Mouse (Mus musculus) CD4-positive, CD25-positive, alpha-beta regulatory T cell (primary cell): ENCODE data around the gene Phrf1. TPM values are rescaled to one million over a fixed set of nuclear protein-coding genes. Genes with fewer than 3 reads are reported as not detected.

Source experiments
- polyA plus RNA-seq: library from polyadenylated mRNA; unstranded; fragments of 100-300 nt; shearing (Covaris generic); gene quantifications from one replicate; pipeline ENCODE4 v1.2.1, GENCODE M21; 2017

Phrf1 gene
- polyA plus RNA-seq, result 99.1 TPM

DNA sequence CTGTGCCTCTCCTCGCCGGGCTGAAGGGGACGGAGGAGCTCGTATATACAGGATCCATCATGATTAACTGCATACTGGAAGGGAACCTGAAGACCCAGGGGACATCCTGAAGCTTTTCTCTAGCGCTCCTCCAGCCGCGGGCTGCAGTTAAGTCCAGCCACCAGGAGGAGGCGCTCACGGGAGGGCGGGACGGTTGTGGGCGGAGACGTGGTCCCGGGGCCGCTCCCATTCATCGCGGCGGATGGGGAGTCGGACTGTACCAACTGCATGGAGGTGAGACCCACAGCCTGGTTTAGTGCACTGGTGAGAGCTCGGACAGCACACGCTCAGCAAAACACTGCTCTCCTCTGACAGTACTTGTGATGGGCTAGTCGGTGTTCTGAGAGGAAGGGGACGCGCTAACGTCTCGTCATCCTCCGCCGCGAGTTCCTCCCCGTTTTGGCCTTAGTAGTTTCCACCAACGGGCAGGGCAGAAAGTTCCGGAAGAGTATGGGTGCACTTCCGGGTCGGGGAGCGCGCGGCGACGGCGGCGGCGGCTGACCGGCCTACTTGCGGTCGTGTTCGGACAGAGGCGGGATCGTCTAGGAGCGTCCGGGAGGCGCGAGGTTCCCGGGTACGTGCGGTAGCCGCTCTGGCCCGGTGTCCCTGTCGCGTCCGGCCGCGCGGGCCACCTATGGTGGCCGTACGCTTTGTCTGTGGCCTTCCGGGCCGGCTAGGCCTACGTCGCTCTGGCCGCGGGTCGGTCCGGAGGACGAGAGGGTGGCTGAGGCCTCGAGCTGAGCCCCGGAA is at the start of gene Phrf1:
Phrf1 (plus strand) TSS at position 506 of the 789 bp plus-strand sequence.

DNA sequence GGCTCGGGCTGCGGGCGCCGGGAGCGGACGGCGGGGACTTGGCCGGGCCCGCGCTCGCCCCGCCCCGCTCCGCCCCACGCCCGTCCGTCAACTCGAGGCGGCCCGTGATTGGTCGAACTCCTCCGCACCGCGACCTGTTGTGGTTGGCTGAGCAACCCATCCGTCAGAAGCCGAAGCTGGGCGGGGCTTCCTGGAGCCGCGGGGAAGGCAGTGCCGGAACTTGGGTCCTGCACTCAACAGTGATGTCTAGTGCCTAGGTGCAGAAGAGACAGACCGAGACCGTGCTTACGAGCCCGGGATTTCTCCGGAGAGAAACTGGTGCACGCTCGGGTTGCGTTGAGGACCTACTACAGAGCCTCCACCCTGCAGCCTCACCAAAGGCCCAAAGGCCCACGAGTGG is 34.6 kb upstream of the Phrf1 start, which contains the start of the genes Hras and Lrrc56:
Hras (minus strand) TSS at position 58 of the 400 bp plus-strand sequence.
Lrrc56 (plus strand) TSS at position 210 of the 400 bp plus-strand sequence.

DNA sequence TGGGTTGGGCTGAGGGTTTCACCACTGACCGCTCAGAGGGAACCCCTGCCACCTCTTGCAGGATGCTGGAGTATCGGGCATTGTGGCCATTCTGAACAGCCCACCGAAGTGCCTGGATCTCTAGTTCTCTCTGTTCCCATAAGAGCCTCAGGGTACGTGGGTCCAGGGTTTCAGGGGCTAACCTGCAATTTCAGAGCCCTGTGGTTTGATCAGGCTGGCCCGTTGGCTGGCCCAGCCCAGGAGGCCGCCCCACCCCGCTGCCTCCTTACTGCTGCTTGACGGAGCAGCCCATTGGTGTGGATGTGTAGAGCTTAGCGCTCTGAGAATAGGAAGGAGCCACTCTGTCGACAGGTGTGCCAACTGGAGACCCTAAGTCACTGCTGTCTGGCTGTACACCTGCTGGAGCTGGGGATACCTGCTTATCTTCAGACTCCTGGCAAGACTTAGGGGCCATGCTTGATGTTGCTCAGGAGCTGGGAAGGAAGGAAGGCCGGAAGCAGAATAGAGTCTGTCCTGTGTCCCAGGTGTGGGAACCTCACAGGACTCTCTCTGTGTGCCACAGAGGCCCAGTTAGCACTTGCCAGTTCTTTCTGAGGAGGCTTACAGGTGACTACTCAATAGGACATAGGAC is 14.9 kb upstream of the Phrf1 start, which contains the start of gene Lmntd2:
Lmntd2 (minus strand) TSS at position 476 of the 631 bp plus-strand sequence.

DNA sequence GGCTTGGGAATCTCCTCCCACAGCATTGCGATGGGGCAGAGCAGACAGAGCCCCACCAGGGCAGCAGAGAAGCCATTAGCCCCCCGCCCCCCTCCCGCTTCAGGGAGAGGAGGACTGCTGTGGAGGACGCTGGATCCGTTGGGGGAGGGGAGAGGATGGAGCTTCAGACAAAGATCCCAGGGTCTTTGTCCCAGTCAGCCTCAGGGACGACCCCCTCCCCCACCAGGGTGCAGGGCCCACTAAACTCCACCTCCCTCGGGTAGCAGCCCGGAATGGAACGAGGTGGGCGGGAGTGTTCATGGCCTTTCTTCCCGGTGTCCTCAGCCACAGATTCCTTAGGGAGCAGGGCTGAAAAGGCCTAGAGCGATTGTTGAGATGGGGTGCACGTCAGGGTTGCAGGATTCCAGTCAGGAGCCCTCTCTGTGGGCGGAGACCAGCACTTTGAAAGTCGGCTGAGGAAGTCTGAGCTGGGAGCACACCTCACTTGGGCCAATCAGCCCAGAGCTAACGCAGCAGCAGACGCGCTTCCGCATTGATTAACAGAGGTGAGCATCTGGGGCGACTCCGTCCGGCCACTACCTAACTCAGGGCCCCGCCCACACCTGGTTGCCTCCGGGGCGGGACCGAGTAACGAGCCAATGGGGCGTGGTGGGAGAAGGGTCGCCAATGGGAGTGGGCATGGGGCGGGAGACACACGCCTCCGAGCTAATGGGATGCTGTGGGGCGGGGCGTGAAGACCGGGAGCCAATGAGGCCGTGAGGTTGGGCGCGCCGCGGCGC is 13.3 kb upstream of the Phrf1 start, which contains the start of gene Rassf7:
Rassf7 (plus strand) TSS at position 760 of the 779 bp plus-strand sequence.

DNA sequence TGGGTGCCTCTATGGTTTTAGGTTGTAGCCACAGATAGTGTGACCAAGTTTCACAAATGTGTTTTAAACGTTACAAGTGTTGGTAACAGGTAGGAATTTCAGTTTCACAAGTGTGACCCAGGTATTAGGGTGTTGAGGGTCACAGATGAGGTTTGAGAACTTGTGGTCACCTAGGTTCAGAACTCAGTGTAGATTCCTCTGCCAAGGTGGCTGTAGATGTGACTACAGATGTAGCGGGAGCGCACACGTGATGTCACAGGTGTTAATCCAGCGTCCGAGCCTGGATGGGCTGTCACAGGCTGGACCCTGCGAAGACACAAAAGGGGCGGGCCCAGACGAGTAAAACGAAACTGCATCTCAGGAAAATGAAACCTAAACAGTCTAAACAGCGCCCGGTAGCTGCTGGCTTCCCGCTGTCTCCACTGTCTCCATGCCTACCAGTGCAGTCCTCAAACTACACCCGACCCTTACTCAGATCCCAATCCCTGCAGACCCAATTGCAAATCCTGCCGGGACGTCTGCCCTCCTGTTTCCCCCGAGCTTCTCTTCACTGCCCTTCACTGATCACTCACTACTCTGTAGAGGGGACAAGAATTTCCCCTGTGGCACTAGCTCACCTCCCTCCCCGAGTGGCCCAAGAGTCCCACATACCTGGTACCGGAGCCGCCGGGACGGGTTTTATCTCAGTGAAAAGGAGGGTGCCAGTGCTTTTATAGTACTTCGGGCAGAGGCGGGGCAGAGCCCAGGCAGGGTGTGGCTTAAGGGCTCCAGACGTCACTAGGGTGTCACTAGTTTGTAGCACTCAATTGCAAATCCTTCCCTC is 37.4 kb downstream of the Phrf1 start, which contains the start of gene Irf7:
Irf7 (minus strand) TSS at position 743 of the 823 bp plus-strand sequence.

DNA sequence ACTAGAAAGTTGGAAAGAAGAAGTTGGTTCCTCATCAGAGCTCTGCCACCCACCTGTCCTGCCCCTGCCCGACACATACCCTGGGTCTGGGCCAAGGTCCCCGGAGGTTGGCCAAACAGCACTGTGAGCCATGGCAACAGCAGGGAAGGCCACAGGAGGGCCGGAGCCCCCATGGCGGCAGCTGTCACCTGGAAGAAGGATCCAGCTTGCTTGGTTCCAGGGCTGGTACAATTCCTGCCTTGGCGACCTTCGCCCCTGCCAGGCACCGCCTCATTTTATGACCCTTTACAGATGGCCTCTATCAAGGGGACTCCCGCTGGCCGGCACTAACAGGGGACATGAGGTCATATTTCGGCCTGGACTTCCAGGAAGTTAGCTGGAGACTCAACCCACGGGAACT is 48.0 kb downstream of the Phrf1 start, which contains the start of gene Cdhr5:
Cdhr5 (minus strand) TSS at position 241 of the 400 bp plus-strand sequence.

DNA sequence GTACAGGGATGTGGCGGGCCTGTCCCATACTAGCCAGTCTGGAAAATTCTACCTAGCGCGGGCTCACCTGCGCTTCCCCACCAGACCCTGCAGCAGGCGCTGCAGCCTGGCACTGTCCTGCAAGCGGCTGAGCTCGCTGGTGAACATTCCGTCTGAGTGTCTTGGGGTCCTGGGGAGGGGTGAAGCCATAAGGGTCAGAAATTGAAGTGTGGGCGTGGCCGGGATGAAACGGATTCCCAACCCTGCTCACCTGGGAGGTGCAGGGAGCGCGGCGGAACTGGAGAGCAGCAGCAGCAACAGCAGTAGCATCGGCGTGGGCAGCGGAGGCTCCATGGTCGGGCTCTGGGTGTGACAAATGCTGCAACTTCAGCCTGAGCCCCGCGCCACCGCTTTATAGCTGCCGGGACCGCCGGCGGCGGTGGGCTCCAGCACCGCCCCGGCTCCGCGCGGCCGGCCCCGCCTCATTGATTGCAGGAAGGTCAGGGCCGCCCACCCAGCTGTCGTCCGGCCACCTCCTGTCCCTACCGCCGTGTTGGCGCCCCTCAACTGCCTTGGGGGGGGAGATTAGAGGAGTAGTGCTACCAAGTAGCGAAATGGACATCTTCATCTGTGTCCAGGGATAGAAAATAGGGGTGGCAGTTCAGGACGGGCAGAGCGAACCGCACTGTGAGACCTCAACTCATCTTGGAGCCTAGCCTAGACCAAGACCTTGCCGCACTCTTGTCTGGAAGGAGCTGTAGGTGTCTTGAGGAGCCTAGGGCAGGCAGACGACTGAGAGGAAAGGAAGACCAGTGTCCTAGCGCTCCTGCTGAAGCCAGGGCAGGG is 50.4 kb downstream of the Phrf1 start, which contains the start of gene Sct:
Sct (minus strand) TSS at position 368 of the 825 bp plus-strand sequence.

DNA sequence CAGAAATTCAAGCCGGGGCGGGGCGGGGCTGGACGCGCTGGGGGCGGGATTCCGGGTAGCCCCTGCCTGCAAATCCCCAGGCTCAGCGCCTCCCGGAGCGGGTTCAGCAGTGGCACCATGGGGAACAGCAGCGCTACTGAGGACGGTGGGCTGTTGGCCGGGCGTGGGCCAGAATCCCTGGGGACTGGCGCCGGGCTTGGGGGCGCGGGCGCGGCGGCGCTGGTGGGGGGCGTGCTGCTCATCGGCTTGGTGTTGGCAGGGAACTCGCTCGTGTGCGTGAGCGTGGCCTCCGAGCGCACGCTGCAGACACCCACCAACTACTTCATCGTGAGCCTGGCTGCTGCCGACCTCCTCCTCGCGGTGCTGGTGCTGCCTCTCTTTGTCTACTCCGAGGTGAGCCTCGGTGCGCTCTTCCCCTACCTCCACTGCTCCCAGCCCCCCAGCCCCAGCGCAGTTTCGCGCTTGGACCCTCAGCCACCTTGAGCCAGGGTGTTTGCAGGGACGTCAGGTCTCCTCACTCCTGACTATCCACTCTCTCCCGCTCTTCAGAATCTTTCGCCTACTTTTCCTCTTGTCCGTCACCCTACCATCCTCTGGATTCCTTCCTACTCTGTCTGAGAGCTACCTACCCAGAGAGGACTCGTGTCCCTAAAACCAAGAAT is 63.5 kb downstream of the Phrf1 start, which contains the start of gene Drd4:
Drd4 (plus strand) TSS at position 86 of the 662 bp plus-strand sequence.

Other genes with a start within 250 kb of the Phrf1 start
- gene Ifitm3, start 218.0 kb upstream of the Phrf1 start, polyA plus RNA-seq, result 8.0 TPM
- 0.28 TPM for gene Ifitm6, start 210.9 kb upstream of the Phrf1 start, polyA plus RNA-seq
- gene Gm17387, start 199.7 kb upstream of the Phrf1 start, polyA plus RNA-seq, result not detected
- 10.0 TPM for gene B4galnt4, start 167.7 kb upstream of the Phrf1 start, polyA plus RNA-seq
- 286 TPM for gene Pkp3, start 150.6 kb upstream of the Phrf1 start, polyA plus RNA-seq
- 209 TPM for gene Sigirr, start 128.2 kb upstream of the Phrf1 start, polyA plus RNA-seq
- gene Ano9, start 111.0 kb upstream of the Phrf1 start, polyA plus RNA-seq, result not detected
- gene Ptdss2, start 106.4 kb upstream of the Phrf1 start, polyA plus RNA-seq, result 22.4 TPM
- gene Rnh1, start 55.9 kb upstream of the Phrf1 start, polyA plus RNA-seq, result 116 TPM
- 49.3 TPM for gene Hras, start 34.8 kb upstream of the Phrf1 start, polyA plus RNA-seq
- 2.7 TPM for gene Lrrc56, start 34.6 kb upstream of the Phrf1 start, polyA plus RNA-seq
- 12.6 TPM for gene Lmntd2, start 14.7 kb upstream of the Phrf1 start, polyA plus RNA-seq
- gene Rassf7, start 12.9 kb upstream of the Phrf1 start, polyA plus RNA-seq, result 21.9 TPM
- 129 TPM for gene Irf7, start 37.7 kb downstream of the Phrf1 start, polyA plus RNA-seq
- not detected for gene Cdhr5, start 48.0 kb downstream of the Phrf1 start, polyA plus RNA-seq
- gene Sct, start 50.3 kb downstream of the Phrf1 start, polyA plus RNA-seq, result not detected
- gene Drd4, start 63.2 kb downstream of the Phrf1 start, polyA plus RNA-seq, result not detected
- gene Deaf1, start 98.9 kb downstream of the Phrf1 start, polyA plus RNA-seq, result 71.1 TPM
- 49.0 TPM for gene Tmem80, start 99.0 kb downstream of the Phrf1 start, polyA plus RNA-seq
- 0.06 TPM for gene Eps8l2, start 110.1 kb downstream of the Phrf1 start, polyA plus RNA-seq
- 309 TPM for gene Taldo1, start 163.4 kb downstream of the Phrf1 start, polyA plus RNA-seq
- gene Gatd1, start 185.4 kb downstream of the Phrf1 start, polyA plus RNA-seq, result 82.3 TPM
- 0.37 TPM for gene Cend1, start 200.7 kb downstream of the Phrf1 start, polyA plus RNA-seq
- 75.9 TPM for gene Slc25a22, start 209.1 kb downstream of the Phrf1 start, polyA plus RNA-seq
- 12.2 TPM for gene Pidd1, start 215.2 kb downstream of the Phrf1 start, polyA plus RNA-seq
- gene Rplp2, start 218.6 kb downstream of the Phrf1 start, polyA plus RNA-seq, result 1,397 TPM
- gene Pnpla2, start 226.4 kb downstream of the Phrf1 start, polyA plus RNA-seq, result 75.2 TPM
- not detected for gene Cracr2b, start 232.3 kb downstream of the Phrf1 start, polyA plus RNA-seq
- gene Cd151, start 238.6 kb downstream of the Phrf1 start, polyA plus RNA-seq, result 9.0 TPM
- gene Polr2l, start 246.3 kb downstream of the Phrf1 start, polyA plus RNA-seq, result 28.5 TPM
- gene Tspan4, start 246.5 kb downstream of the Phrf1 start, polyA plus RNA-seq, result 1.9 TPM